Mouse (Mus musculus): ENCODE data around the gene Vamp8.
A peak's percentile ranks its signal among the peaks of the same experiment; 100 is the strongest.

Gene Vamp8

DNA sequence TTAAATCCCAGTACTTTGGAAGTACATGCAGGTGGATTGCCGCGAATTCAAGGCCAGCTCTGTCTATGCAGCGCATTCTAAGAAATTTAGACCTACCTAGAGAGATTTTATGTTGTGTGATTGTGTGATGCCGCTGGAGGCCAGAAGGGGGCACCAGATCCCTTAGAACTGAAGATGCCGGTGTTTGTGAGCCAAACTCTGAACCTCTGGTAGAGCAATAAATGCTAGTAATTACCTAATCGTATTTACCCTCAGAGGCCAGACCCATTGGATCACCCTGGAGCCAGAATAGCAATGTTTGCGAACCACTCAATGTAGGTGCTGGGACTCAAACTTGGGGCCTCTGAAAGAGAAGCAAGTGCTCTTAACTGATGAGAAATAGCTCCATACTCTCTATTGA lies 11.4 kb upstream of the Vamp8 start:
- peak; percentile 80 for DNase-seq

DNA sequence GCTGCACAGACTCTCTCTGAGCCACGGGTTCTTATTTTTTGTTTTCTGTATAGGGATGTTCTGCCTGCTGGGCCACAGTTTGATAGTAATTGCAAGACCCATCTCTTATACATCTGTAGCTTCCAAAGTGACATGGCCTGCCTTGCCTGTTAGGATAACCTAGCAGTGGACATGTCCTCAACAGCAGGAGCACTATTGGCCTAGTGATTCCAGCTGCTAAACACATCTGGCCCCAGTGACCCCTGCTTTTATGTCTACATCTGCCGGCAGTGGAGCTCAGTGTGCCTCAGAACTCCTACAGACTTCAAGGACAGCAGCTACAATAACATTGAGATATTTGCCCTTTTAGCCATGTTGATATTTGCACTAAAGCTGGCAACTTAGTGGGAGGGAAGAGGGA lies 9.5 kb upstream of the Vamp8 start:
- DNase-seq, result no peak

DNA sequence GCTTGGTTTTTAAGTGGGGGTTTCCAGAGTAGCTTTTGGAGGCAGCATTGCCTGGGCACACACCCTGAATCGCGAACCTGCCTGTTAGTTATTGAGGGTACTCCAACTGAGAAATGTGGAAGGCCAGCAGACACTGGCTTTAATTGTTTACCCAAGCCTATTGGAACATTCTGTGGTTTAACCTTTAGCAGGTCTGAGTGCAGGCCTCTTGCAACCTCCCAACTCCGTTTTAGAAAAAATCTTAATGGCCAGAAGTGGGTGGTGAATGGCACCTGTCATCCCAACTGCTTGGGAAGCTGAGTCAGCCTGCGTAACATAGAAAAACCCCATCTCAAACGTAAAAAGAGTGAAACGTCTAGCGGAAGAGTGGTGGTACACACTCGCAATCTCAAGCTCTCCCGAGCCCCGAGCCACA lies 6.3 kb upstream of the Vamp8 start:
- DNase-seq, result no peak

DNA sequence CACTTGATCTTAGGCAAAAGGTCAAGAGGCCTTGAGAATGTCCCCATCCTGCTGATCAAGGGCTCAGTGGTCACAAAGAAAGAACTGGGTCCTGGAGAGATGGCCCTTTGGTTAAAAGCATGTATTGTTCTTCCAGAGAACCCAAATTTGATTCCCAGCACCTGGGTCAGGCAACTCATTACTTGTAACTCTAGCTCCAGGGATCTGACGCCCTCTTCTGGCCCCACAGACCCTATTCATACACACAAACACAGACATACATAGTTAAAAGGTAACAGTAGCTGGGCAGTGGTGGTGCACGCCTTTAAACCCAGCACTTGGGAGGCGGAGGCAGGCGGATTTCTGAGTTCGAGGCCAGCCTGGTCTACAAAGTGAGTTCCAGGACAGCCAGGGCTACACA lies 1.8 kb upstream of the Vamp8 start:
- no peak for DNase-seq

DNA sequence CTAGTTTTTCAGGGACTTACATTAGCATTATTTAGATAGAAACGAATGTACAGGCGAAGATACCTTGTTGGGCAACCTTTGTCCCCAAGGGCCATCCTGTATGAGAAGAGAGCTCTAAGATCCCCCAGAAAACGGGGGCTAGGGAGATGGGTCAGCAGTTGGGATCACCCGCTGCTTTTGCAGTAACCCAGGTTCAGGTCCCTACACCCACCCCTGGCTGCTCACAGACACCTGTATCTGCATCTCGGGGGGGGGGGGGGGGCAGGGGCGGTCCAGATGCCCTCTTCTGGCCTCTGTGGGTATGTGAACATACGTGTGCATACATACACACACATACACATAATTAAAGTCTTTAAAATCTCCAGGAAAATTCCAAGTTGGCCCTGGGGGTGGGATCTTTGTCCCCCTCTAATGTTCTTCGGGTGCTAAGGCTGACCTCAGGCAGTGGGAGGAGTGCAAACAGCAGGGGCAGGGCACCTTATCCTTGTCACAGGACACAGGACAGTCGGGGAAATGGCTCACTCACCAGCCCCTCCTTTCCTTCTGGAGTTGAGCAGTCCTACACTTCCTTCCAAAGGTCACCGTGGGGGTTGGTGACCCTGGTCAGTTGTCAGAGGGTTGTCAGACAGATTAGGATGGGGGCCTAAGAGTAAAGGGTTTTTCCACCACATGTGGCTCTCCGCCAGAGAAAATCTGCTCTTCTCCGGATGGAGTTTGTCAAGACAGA lies 455 bp upstream of the Vamp8 start:
- peak; percentile 30 for DNase-seq

DNA sequence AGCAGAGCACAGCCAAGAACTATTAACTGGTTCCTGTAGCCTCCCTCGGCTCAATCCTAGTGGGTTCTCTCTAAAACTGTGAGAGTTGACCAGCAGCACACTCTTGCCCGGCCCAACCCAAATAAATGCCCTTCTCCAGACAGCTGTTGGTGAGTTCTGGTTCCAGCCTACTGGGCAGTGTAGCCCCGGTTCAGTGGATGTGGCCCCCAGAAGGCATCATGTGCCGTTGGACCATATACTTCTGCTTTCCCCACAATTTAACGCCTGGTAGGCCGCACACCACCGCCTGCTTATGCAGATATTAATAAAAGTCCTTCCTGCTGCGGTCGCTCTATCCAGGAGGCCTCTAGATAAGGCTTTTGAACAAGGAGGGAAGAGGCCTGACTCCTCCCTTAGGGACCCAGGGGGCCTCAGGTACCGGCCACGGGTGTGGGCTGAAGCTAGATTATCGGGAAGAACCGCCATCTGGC lies 997 bp downstream of the Vamp8 start:
- DNase-seq, result peak; percentile 12

DNA sequence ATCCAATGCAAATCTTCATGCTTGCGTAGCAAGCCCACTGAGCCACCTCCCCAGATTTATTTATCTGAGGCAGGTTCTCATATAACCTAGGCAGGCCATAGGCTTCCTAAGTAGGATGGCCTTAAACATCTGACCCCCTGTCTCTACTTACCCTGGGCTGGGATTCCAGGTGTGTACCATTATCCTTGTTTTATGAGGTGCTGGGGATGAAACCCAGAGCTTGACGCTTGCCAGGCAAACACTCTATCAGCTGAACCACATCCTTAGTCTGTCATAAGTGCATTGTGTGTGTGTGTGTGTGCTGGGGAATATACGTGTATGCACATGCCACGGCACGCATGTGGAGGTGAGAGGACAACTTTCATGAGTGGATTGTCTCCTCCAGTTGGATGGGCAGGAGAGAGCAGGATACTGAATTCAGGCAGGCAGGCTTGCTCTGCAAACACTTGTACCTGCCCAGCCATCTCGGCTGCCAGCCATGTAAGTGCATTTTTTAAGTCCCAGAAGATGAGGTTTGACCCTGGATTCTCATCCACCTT lies 1.6 kb downstream of the Vamp8 start:
- no peak for DNase-seq

DNA sequence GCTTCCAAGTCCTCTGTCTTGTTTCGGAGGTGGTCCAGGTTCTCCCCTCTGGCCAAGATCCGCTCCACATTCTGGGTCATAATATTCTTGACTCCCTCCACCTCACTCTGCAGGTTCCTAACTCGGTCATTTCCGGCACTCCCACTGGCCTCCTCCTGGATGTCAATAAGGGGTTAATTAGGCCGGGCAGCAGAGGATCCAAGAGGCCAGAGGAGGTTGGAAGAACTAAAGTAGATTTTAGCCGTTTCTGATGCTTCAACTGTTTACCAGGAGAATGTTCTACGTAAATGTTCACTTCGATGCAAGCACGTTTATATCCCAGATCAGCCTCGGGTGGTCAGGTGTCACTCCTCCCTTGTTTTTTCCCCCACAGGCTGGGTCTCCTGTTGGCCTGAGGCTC lies 2.2 kb downstream of the Vamp8 start:
- no peak for DNase-seq

DNA sequence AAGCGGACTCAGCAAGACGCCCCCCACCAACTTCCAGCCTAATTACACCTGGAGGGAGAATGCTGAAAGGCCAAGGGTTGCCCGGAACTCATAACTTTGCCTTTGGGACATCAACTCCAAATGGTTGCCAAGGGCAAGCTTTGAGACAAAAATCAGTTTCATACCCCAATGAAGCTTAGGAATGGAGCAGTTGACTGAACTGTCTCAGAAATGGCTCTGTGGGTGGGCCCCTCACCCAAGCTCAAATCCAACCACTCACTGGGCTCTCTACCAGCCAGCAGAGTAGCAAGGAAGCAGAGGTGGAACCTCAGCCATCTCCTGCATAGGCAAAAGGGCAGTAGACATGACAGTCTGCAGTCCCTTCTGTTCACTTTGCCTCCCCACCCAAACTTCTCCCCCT lies 2.7 kb downstream of the Vamp8 start:
- no peak for DNase-seq

DNA sequence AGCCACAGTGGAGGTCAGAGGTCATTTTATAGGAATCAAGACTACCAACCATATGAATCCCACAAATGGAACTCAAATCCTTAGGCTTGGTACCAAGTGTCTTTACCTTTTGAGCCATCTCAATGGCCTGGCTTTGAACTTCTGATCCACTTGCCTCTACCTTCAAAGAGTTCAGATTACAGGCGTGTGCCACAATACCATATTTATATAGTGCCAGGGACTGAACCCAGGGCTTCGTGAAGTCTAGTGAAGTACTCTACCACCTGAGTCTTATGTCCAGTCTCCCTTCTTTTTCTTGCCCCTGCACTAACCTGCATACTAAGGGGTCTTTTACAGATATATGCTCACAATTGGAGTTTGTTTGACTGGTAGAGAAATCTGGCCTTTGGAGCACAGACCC lies 3.9 kb downstream of the Vamp8 start:
- no peak for DNase-seq

DNA sequence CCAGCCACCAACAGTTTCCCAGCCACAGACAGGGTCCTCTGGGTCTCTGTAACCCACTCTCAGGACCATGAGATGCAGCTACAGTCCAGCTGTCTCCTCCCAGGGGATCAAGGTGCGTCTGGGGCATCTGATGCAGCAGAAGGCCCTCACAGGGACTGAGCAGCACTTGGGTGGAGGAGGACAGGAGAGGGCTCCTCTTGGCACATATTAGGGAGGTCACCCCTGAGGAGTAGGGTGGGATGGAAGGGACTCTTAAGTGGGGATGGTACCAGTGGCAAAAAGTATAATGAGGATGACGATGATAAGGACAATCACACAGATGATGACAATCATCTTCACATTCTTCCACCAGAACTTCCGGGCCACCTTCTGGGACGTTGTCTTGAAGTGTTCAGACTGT lies 5.2 kb downstream of the Vamp8 start:
- no peak for DNase-seq

DNA sequence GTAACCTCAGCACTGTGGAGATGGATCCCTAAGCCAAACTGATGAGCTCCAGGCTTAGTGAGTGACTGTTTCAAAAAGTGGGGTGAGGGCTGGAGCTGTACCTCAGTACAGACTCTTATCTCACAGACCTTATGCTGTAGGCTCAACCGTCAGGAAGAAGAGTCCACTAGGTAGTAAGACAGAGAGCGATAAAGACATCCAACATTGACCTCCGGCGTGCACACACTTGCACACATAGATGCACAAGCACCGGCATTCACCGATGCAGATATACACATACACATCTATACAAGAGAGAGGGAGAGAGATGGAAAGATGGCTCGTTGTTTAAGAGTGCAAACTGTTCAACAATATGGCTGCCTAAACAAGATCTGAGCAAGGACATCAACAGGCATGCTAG lies 6.6 kb downstream of the Vamp8 start:
- no peak for DNase-seq

DNA sequence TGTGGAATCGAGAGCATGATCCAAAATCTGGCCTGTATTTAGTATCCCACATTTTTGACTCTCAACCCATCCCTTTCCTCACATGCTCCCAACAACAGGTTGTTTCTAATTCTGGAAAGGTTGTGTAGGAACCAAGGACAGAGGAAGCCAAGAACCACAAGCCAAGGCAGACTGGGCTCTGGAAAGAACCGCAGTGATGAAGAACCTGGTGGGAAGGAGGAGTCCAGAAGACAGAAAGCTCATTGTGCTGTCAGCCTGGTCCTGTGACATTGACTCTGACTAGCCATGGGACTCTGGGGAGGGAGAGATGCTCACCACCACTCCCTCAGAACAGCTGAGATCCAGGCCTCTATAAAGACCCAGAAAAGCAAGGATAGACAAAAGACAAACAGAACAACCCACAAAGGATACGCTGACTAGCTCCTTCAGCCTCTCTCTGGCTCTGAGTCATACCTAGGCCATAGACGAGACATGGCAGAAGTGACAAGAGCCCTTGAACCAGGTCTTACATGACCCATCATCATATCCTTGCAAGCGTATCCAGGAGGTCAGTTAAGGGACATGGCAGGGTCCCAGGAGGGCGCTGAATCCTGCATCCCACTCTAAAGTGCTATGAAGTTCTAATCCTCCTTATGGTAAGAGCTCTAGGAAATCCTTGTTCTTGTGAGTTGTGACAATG lies 7.2 kb downstream of the Vamp8 start:
- DNase-seq, result no peak

DNA sequence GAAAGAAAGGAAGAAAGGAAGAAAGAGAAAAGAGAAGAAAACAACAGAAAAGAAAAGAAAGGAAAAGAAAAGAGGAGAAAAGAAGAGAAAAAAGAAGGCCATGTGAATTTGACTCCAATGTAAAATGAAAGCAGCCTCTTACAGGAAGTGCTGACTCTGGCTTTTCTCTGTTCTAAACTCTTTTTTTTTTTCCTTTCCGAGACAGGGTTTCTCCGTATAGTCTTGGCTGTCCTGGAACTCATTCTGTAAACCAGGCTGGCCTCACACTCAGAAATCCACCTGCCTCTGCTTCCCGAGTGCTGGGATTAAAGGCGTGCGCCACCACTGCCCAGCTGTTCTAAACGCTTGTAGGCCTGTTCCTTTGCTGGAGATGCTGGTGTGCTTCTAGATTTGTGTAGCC lies 8.0 kb downstream of the Vamp8 start:
- no peak for DNase-seq

DNA sequence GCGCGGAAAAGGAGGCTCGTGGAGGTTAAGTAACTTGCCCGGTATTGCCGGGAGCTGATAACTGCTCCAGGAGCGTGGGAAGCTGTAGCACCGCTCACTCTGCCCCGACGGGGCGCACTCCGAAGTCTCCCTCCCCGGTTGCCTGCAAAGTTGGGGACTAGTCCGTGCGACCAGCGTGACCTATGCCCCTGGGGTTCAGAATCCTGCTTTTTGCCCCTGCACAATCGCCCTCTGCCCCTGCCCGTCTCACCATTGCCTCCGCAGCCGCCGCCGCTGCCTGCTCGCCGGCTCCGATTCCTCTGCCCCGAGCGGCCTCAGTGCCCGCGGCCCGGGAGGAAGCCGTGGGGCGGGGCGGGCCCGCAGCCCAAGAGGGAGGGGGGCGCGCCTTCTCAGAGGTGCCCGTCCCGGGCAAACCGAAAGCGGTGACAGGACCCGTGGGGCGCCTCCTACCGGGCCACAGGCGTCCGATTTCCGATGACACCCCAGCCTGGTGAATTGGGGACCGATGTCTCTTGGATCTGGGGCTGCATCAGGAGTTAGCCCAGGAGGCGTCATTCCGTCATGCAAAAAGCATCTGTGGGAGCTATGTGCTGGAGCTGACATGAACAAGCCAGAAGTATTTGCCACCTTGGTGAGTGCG lies 10.3 kb downstream of the Vamp8 start, which contains the start of gene Vamp5:
Gene Vamp5, minus strand, starts transcription at position 338 of the 640 bp plus-strand sequence.
- DNase-seq, result peak; percentile 95

DNA sequence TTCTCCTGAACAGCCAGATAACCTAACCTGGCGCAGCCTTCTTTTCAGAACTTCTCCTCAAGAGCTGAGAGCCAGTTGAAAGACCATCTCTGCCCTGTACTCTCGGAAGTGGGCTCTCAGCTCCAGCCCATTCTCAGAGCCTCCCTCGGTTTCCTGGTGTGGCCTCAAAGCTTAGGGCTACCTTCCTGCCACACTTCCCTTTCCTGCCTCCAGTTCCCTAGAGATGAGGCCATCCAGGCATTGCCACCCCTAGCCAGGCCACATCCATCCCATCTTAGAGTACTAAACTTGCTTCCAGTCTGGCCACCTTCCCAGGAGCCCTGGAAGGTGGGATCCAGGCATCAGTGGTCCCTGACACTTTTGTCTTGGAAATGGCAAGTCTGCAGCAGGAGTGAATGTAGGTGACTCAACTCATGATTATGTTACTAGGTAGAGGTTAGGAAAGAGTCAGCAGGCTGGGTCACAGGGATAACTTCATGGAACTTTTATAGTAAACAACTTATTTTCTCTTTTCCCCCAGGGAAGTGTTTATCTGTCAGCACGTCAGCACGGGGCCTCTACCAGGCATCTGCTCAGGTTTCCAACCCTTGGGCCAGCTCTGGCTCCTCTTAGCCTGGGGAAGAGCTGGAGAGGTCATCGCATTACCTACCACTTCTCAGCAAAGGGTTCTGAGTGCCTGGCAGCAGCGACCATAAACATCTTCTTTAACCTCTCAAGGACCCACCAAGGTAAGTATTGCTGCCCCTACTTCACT lies 10.9 kb downstream of the Vamp8 start:
- peak; percentile 11 for DNase-seq

DNA sequence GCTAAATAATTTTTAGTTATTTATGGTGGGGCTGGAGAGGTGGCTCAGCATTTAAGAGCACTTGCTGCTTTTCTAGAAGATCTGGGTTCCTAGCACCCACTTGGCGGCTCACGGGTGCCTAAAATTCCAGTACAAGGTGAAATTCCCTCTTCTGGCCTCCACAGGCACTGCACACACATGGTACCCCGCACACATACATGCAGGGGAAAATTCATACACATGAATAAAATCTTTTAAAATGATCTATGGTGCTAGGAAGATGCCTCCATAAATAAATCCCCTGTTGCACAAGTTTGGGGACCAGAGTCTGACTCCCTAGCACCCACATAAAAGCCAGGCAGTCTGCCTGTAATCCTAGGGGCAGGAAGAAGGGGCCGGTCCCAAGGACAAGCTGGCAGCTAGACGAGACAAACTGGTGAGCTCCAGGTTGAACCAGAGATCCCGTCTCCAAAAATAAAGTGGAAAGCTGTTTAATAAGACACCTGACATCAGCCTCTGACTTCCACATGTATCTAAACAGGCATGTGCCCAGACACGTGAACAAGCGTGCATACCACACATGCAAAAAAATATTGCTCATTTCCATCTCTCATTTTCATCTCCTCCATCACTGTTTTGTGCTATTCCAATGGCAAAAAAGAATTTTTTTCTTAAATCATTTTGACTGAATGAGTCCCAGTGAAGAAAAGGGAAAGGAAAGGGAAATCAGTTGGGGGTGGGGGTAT lies 11.8 kb downstream of the Vamp8 start:
- DNase-seq, result no peak

DNA sequence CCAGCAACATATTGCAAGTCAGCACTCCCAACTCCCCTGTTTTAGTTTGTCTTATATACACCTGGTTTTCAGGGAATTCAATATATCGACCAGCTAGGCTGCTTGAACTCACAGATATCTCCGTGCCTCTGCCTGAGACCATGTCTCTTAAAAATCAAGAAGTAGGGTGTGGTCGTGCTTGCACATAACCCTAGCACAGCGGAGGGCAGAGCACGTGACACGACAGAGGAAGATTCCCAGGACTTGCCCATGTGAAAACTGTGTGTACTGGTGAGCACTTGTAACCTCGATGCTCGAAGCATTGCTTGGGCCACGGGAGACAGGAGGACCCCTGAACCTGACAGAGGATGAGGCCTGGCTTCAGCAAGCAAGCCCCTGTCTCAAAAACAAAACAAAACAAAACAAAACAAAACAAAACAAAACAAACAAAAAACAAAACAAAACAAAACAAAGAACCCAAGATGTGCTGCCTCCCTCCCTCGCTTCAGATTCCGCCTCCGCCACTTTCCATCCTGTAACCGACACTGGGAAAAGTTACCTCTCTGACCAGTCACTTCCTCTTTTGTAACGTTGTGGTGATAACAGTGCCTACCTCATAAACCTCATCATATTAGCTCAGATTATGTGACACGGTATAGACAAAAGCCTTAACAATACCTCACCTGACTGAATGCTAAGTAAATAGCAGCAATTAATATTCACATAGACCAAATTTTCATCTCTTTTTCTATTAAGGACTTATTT lies 15.5 kb downstream of the Vamp8 start:
- DNase-seq, result peak; percentile 11

DNA sequence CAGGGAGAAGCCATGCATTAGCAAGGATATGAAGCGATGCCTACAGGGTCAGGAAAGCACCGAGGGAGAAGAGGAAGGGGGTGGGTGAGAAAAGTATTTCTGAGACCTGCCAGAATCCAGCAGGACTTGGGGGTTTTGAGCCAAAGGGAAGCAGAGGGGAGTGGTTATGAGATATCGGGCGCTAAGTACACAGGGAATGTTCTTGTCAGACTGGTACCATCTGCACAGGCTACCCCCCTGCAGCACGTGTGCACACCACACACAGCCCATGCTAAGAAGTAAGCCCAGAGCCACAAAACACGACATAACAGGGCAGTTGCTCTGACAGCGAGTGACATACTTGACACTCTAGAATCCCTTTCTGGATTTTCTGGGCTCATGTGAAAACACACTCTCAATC lies 16.3 kb downstream of the Vamp8 start:
- DNase-seq, result no peak

DNA sequence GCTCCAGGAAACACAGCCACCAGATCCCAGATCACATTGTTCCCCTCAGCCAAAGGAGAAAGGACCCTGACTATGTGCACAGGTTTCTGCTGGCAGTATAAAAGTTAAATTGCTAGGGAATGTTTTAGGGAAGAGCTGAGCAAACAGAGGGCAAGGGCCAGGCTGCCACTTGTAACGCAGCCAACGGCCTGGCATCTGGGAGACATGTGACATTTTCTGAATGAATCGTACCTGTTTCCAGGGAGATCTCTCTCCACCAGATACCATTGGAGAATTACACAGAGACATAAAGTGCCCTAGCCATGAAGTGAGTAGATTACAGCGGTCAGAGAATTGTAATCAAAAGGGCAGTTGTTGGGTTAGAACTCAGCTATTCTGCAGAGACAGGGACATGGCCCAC lies 17.3 kb downstream of the Vamp8 start:
- DNase-seq, result no peak

DNA sequence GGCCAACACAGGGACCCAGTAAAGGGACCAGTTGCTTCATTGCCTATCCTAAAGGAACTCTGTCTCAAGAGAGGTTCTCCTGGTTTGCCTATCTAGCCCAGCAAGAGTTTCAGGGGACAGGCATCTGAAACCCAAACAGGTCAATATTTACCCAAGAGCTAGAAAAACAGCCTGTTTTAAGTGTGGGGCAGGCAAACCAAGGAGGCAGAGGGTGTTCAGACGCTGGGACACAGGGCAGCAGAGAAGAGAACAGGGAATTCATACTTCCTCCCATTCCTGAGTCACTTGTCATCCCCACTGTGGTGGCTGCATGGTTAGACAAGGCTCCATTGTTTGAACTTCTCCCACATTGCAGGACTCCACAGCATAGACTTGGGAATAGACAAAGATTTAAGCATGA lies 18.9 kb downstream of the Vamp8 start:
- DNase-seq, result no peak

DNA sequence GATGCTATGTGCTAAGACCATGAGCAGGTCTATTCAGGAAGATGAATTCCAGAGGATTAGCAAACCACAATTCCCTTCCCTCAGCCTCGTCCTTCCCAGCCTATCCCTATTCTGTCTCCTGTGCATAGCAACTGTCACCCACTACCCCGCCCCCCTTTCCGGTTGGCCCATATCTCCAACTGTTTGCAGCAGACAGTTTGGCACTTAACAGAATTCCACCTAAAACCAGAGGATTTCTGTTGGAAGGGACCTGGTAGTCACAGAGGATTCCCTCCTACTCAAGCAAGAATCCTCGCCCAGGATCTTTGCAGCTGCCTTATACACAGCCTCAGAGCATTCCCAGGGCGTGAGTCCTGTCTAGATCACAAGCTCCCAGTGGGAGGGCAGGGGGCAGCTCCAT lies 19.4 kb downstream of the Vamp8 start:
- DNase-seq, result no peak

Measured in thymus, postnatal 14 days (tissue).